Mouse (Mus musculus): ENCODE results near the gene Zbtb40.

GRCm38 (mm10) chr4:137082866-137083265 is 34.3 kb upstream of the Zbtb40 start:
- no peak for TF ChIP-seq EP300 (IDR thresholded peaks at IDR 0.05)
- no peak for TF ChIP-seq CTCF (IDR thresholded peaks at IDR 0.05)
